Mouse (Mus musculus) bone marrow, adult 2 months (tissue): Measurements from ENCODE around the gene Sun2.

Experiments
- CTCF ChIP-seq: fragments of 200-500 bp; IDR thresholded peaks from 2 replicates; pipeline ENCODE4 v1.5.1; 2011; ENCODE audit warnings: low read length, control low read depth; ENCODE audit not compliant: control insufficient read depth, insufficient read depth
- POLR2A ChIP-seq: fragments of 200-500 bp; IDR thresholded peaks from 2 replicates; pipeline ENCODE4 v1.6.1; 2011; ENCODE audit warnings: low read depth, mild to moderate bottlenecking, control low read depth, low read length, borderline replicate concordance; ENCODE audit not compliant: control insufficient read depth

DNA sequence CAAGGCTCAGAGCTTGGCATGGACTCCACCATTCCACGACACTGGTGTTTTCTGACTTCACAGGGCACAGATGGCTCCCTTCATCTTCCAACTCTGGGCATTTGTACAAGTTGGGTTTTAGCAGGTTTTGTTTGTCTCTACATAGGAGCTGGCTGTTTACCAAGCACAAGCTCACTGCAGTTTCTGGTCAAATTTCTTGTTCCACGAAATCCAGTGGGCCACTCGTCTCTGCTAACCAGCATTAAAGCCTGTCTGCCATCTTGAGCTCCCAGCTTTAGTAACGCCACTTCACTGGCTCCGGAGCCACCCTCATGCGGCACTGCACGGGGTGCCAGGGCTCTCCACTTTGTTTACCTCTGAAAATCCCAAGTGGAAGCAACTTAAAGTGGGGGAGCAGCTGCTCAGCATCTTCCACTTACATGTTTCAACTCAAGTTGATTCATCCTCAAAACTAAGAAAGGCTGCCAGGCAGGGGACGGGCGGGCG is 24.3 kb upstream of the Sun2 start:
- TF ChIP-seq POLR2A = no peak
- TF ChIP-seq CTCF = no peak
